Mouse (Mus musculus) MEL (cell line): ENCODE measurements around the gene Angptl6. TPM values are rescaled to one million over a fixed set of nuclear protein-coding genes. Genes with fewer than 3 reads are reported as not detected.

ENCODE experiments used
- DNase-seq: peaks from one replicate; pipeline ENCODE4 v3.0.0; 2011; ENCODE audit warnings: low read depth, low spot score
- H3K27ac ChIP-seq: 2 replicates; pipeline ENCODE4 v1.5.1; 2012; ENCODE audit warnings: low read depth, mild to moderate bottlenecking, control low read depth, low read length, moderate library complexity; ENCODE audit not compliant: control insufficient read depth
- H3K27me3 ChIP-seq, 2 experiments: fragments of 150-350 bp in 1 of 2; sonication (generic) in 1 of 2; 2 replicates each; pipeline ENCODE4 v1.6.1; 2012; ENCODE audit warnings: low read length in 2 of 2, mild to moderate bottlenecking in 2 of 2, improper control_type of control experiment in 1 of 2, moderate library complexity in 1 of 2; ENCODE audit not compliant: insufficient read depth in 2 of 2, control insufficient read depth in 1 of 2
- H3K36me3 ChIP-seq, 2 experiments: 2 replicates each; pipeline ENCODE4 v1.6.1; 2012 to 2014; ENCODE audit warnings: low read length in 2 of 2, improper control_type of control experiment in 1 of 2, inconsistent platforms in 1 of 2, mild to moderate bottlenecking in 1 of 2; ENCODE audit not compliant: insufficient read depth in 2 of 2, control insufficient read depth in 1 of 2
- H3K4me1 ChIP-seq, 2 experiments: fragments of 150-350 bp in 1 of 2; sonication (generic) in 1 of 2; 2 replicates each; pipeline ENCODE4 v1.6.1; 2012; ENCODE audit warnings: low read length in 2 of 2, improper control_type of control experiment in 1 of 2, mild to moderate bottlenecking in 1 of 2; ENCODE audit not compliant: insufficient read depth in 2 of 2, control insufficient read depth in 1 of 2
- H3K4me3 ChIP-seq, 2 experiments: fragments of 150-350 bp in 1 of 2; sonication (generic) in 1 of 2; 2 replicates each; pipeline ENCODE4 v1.5.1; 2012; ENCODE audit warnings: low read depth in 2 of 2, low read length in 2 of 2, mild to moderate bottlenecking in 2 of 2, moderate library complexity in 2 of 2, control low read depth in 1 of 2, improper control_type of control experiment in 1 of 2; ENCODE audit not compliant: control insufficient read depth in 1 of 2, insufficient read depth in 1 of 2
- H3K79me2 ChIP-seq: 2 replicates; pipeline ENCODE4 v1.6.1; 2012; ENCODE audit warnings: mild to moderate bottlenecking, low read length, moderate library complexity; ENCODE audit not compliant: control insufficient read depth, poor library complexity, insufficient read depth
- H3K9ac ChIP-seq: 2 replicates; pipeline ENCODE4 v1.6.1; 2012; ENCODE audit warnings: low read depth, mild to moderate bottlenecking, control low read depth, low read length, moderate library complexity; ENCODE audit not compliant: control insufficient read depth, poor library complexity, severe bottlenecking
- H3K9me3 ChIP-seq: fragments of 150-350 bp; sonication (generic); replicated peaks from 2 replicates; pipeline ENCODE4 v1.6.1; 2012; ENCODE audit warnings: mild to moderate bottlenecking, low read length, improper control_type of control experiment, moderate library complexity; ENCODE audit not compliant: insufficient read depth
- BHLHE40 ChIP-seq: IDR thresholded peaks from 2 replicates; pipeline ENCODE4 v1.6.1; 2012; ENCODE audit warnings: low read depth, mild to moderate bottlenecking, inconsistent platforms, low read length, improper control_type of control experiment, borderline replicate concordance
- CHD1 ChIP-seq: IDR thresholded peaks from 2 replicates; pipeline ENCODE4 v1.6.1; 2012; ENCODE audit warnings: low read depth, mild to moderate bottlenecking, inconsistent platforms, low read length, improper control_type of control experiment
- CHD2 ChIP-seq: IDR thresholded peaks from 2 replicates; pipeline ENCODE4 v1.6.1; 2011; ENCODE audit warnings: low read length, improper control_type of control experiment
- CTCF ChIP-seq, 3 experiments: IDR thresholded peaks in 2 of 3; conservative IDR thresholded peaks in 1 of 3; 2 replicates each; pipeline ENCODE4 v1.5.1; 2011 to 2012; ENCODE audit warnings: low read length in 3 of 3, low read depth in 2 of 3, mild to moderate bottlenecking in 2 of 3, improper control_type of control experiment in 1 of 3, inconsistent platforms in 1 of 3, mixed read lengths in 1 of 3, moderate library complexity in 1 of 3; ENCODE audit not compliant: control insufficient read depth in 1 of 3, insufficient read depth in 1 of 3, poor library complexity in 1 of 3, severe bottlenecking in 1 of 3
- ELF1 ChIP-seq: IDR thresholded peaks from 2 replicates; pipeline ENCODE4 v1.6.1; 2014; ENCODE audit warnings: low read depth, mild to moderate bottlenecking, inconsistent platforms, low read length, improper control_type of control experiment, moderate library complexity
- GABPA ChIP-seq: IDR thresholded peaks from 2 replicates; pipeline ENCODE4 v1.6.1; 2012; ENCODE audit warnings: low read depth, mild to moderate bottlenecking, inconsistent platforms, low read length, improper control_type of control experiment, moderate library complexity
- JUND ChIP-seq: IDR thresholded peaks from 2 replicates; pipeline ENCODE4 v1.6.1; 2011; ENCODE audit warnings: low read depth, mild to moderate bottlenecking, improper control_type of control experiment, low read length
- KAT2A ChIP-seq: conservative IDR thresholded peaks from 2 replicates; pipeline ENCODE4 v1.6.1; 2012; ENCODE audit warnings: low read depth, low read length, improper control_type of control experiment, inconsistent platforms
- MAFK ChIP-seq: IDR thresholded peaks from 2 replicates; pipeline ENCODE4 v1.6.1; 2011; ENCODE audit warnings: low read depth, mild to moderate bottlenecking, low read length, improper control_type of control experiment, borderline replicate concordance
- MAX ChIP-seq: IDR thresholded peaks from 2 replicates; pipeline ENCODE4 v1.6.1; 2011; ENCODE audit warnings: low read length, improper control_type of control experiment
- MAZ ChIP-seq: IDR thresholded peaks from 2 replicates; pipeline ENCODE4 v1.6.1; 2012; ENCODE audit warnings: low read depth, mild to moderate bottlenecking, inconsistent platforms, low read length, improper control_type of control experiment
- MYB ChIP-seq: IDR thresholded peaks from 2 replicates; pipeline ENCODE4 v1.6.1; 2011; ENCODE audit warnings: mild to moderate bottlenecking, low read depth, low read length, improper control_type of control experiment
- MYC ChIP-seq: IDR thresholded peaks from 2 replicates; pipeline ENCODE4 v1.6.1; 2011; ENCODE audit warnings: low read depth, mild to moderate bottlenecking, low read length, improper control_type of control experiment, moderate library complexity
- NRF1 ChIP-seq: IDR thresholded peaks from 2 replicates; pipeline ENCODE4 v1.6.1; 2014; ENCODE audit warnings: low read depth, mild to moderate bottlenecking, inconsistent platforms, low read length, improper control_type of control experiment, moderate library complexity; ENCODE audit not compliant: poor library complexity, insufficient read depth, severe bottlenecking
- POLR2AphosphoS2 ChIP-seq: IDR thresholded peaks from 2 replicates; pipeline ENCODE4 v1.6.1; 2011; ENCODE audit warnings: low read length, improper control_type of control experiment
- POLR2AphosphoS5 ChIP-seq: IDR thresholded peaks from 2 replicates; pipeline ENCODE4 v1.6.1; 2012; ENCODE audit warnings: low read depth, borderline replicate concordance, mild to moderate bottlenecking, inconsistent platforms, low read length, moderate library complexity, mixed read lengths
- RAD21 ChIP-seq: IDR thresholded peaks from 2 replicates; pipeline ENCODE4 v1.6.1; 2011; ENCODE audit warnings: mild to moderate bottlenecking, low read depth, low read length, improper control_type of control experiment
- RCOR1 ChIP-seq: IDR thresholded peaks from 2 replicates; pipeline ENCODE4 v1.6.1; 2012; ENCODE audit warnings: low read depth, mild to moderate bottlenecking, inconsistent platforms, low read length, improper control_type of control experiment
- SIN3A ChIP-seq: IDR thresholded peaks from 2 replicates; pipeline ENCODE4 v1.6.1; 2012; ENCODE audit warnings: low read length, improper control_type of control experiment, inconsistent platforms
- SMC3 ChIP-seq: IDR thresholded peaks from 2 replicates; pipeline ENCODE4 v1.6.1; 2011; ENCODE audit warnings: low read depth, low read length, improper control_type of control experiment
- TAL1 ChIP-seq: IDR thresholded peaks from 2 replicates; pipeline ENCODE4 v1.6.1; 2012; ENCODE audit warnings: mild to moderate bottlenecking, inconsistent platforms, low read length, moderate library complexity, mixed read lengths
- TCF12 ChIP-seq: IDR thresholded peaks from 2 replicates; pipeline ENCODE4 v1.6.1; 2014; ENCODE audit warnings: low read depth, mild to moderate bottlenecking, inconsistent platforms, low read length, improper control_type of control experiment, moderate library complexity
- USF2 ChIP-seq, 2 experiments: IDR thresholded peaks; 2 replicates each; pipeline ENCODE4 v1.6.1; 2011 to 2012; ENCODE audit warnings: improper control_type of control experiment in 2 of 2, low read length in 2 of 2, borderline replicate concordance in 1 of 2, inconsistent platforms in 1 of 2, low read depth in 1 of 2, mild to moderate bottlenecking in 1 of 2; ENCODE audit not compliant: insufficient read depth in 1 of 2
- ZKSCAN1 ChIP-seq: IDR thresholded peaks from 2 replicates; pipeline ENCODE4 v1.6.1; 2012; ENCODE audit warnings: low read depth, mild to moderate bottlenecking, inconsistent platforms, low read length, improper control_type of control experiment, moderate library complexity
- ZMIZ1 ChIP-seq: IDR thresholded peaks from 2 replicates; pipeline ENCODE4 v1.6.1; 2012; ENCODE audit warnings: low read depth, mild to moderate bottlenecking, inconsistent platforms, low read length, improper control_type of control experiment, moderate library complexity
- polyA plus RNA-seq, 2 experiments: library from polyadenylated mRNA; stranded (reverse) in 1 of 2; unstranded in 1 of 2; fragments of >175 nt in 1 of 2; fragments of >200 nt in 1 of 2; gene quantifications; 2 replicates each; pipeline versions ENCODE4 v1.2.1 to v1.2.4; 2012; ENCODE audit warnings: low replicate concordance in 2 of 2, low read depth in 1 of 2; ENCODE audit not compliant: insufficient read length in 2 of 2, insufficient read depth in 1 of 2, missing spikeins in 1 of 2
- total RNA-seq: library from RNA; depleted of rRNA; stranded (reverse); fragments of 300-350 nt; gene quantifications from 2 replicates; pipeline ENCODE4 v1.2.3, GENCODE M21; 2012

Gene Angptl6
- total and polyA plus RNA-seq, 3 experiments, result 10.9 to 22.6 TPM; not detected in 1

DNA sequence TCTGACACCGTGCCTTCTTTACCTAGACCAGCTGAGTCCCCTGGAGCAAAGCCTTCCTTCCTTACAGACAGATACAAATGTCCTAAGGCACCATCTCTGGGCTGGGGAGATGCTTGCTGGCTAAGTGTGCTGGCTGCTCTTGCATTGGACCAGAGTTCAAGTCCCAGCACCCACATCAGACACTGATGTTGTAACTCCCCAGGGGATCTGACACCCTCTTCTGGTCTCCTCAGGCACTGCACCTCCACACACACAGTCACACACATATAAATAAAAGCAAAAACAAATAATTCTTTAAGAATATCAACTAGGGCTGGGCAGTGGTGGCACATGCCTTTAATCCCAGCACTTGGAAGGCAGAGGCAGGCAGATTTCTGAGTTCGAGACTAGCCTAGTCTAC lies 29.3 kb downstream of the Angptl6 start:
- no peaks in the 10 kb centered on the region for H3K79me2 ChIP-seq
- H3K4me3 ChIP-seq, result no peak overlapping the region
- TF ChIP-seq MAFK, result no peak
- peak; percentile 54 to 57 (median 54) for TF ChIP-seq CTCF (IDR thresholded peaks at IDR 0.05 in 2 of 3, conservative IDR thresholded peaks at IDR 0.05 in 1 of 3; ENCODE audit: control insufficient read depth in 1 of 3, insufficient read depth in 1 of 3, low read depth in 2 of 3, low read length in 3 of 3, poor library complexity in 1 of 3, severe bottlenecking in 1 of 3)
- TF ChIP-seq SMC3, result no peak; the same call in 1 of the 2 replicates
- no peak for TF ChIP-seq POLR2AphosphoS2
- TF ChIP-seq, all 39 proteins: peak for 1
- Histone ChIP-seq H3K36me3 (no peaks in the 10 kb centered on the region), H3K27ac (no peak overlapping the region), H3K4me1 (no peaks in the 10 kb centered on the region), H3K9ac (no peak overlapping the region), H3K27me3 (peaks cover 12 to 45% of the 10 kb centered on the region in 2 experiments), H3K9me3 (no peaks in the 10 kb centered on the region)
- peak; percentile 63 for DNase-seq

- Histone ChIP-seq H3K4me3 (no peak overlapping the region), H3K4me1 (peaks cover 0 to 9% of the 10 kb centered on the region in 2 experiments; a peak in 2 of 4 replicates), H3K79me2 (no peaks in the 10 kb centered on the region), H3K36me3 (0 out of 4 replicates have a peak, but pooled peaks cover 0 to 3% of the 10 kb centered on the region in 2 experiments), H3K9ac (no peak overlapping the region), H3K27me3 (peaks cover 7 to 12% of the 10 kb centered on the region in 2 experiments), H3K27ac (no peak overlapping the region), H3K9me3 (no peaks in the 10 kb centered on the region)
- DNase-seq, result peak; percentile 73
- no peak for TF ChIP-seq SIN3A
- TF ChIP-seq RAD21, result peak; percentile 48
- no peak for TF ChIP-seq MAZ
- no peak for TF ChIP-seq MYB
- TF ChIP-seq USF2 (IDR thresholded peaks at IDR 0.05; ENCODE audit: borderline replicate concordance in 1 of 2, insufficient read depth in 1 of 2, low read depth in 1 of 2, low read length in 2 of 2), result no peak
- TF ChIP-seq BHLHE40, result no peak
- peak; percentile 22 to 96 (median 69) for TF ChIP-seq CTCF (IDR thresholded peaks at IDR 0.05 in 2 of 3, conservative IDR thresholded peaks at IDR 0.05 in 1 of 3; ENCODE audit: control insufficient read depth in 1 of 3, insufficient read depth in 1 of 3, low read depth in 2 of 3, low read length in 3 of 3, poor library complexity in 1 of 3, severe bottlenecking in 1 of 3)
- peak; percentile 63 for TF ChIP-seq SMC3
- TF ChIP-seq MYC, result no peak
Observed at GRCm38 (mm10) chr9:20842670-20843069, 36.9 kb downstream of the Angptl6 start.

- H3K4me3 ChIP-seq, result no peak overlapping the region
- peaks cover 0 to 9% of the 10 kb centered on the region in 2 experiments; a peak in 2 of 4 replicates for H3K4me1 ChIP-seq
- no peak overlapping the region for H3K27ac ChIP-seq
- peak; percentile 76 for DNase-seq
- H3K36me3 ChIP-seq, result 0 out of 4 replicates have a peak, but pooled peaks cover 0 to 3% of the 10 kb centered on the region in 2 experiments
- H3K27me3 ChIP-seq, result peaks cover 7 to 12% of the 10 kb centered on the region in 2 experiments; a peak in 3 of 4 replicates
- H3K79me2 ChIP-seq, result no peaks in the 10 kb centered on the region
- H3K9me3 ChIP-seq, result no peaks in the 10 kb centered on the region
- H3K9ac ChIP-seq, result no peak overlapping the region
- TF ChIP-seq TAL1, result no peak
- no peak for TF ChIP-seq ZKSCAN1
- TF ChIP-seq MAX, result 0 out of 2 replicates have a peak, but pooled peaks have one; percentile 59
- TF ChIP-seq ELF1, result no peak
- TF ChIP-seq JUND, result no peak
- TF ChIP-seq SMC3, result no peak
- no peak for TF ChIP-seq ZMIZ1
- TF ChIP-seq MAFK, result no peak
- TF ChIP-seq RAD21, result no peak
- TF ChIP-seq POLR2AphosphoS5, result no peak
- peak; percentile 71; the same call in 1 of the 2 replicates for TF ChIP-seq MYC
- TF ChIP-seq NRF1, result no peak
- TF ChIP-seq CHD2, result no peak
- TF ChIP-seq CHD1, result no peak
- 0 out of 2 replicates have a peak, but pooled peaks have one; percentile 40 for TF ChIP-seq RCOR1
- TF ChIP-seq TCF12, result 0 out of 2 replicates have a peak, but pooled peaks have one; percentile 6
- no peak for TF ChIP-seq KAT2A
- no peak for TF ChIP-seq GABPA
Observed at GRCm38 (mm10) chr9:20842211-20842610, 37.3 kb downstream of the Angptl6 start.
